Mouse (Mus musculus): ENCODE results near the gene Adcy1. TPM values are rescaled to one million over a fixed set of nuclear protein-coding genes. Genes with fewer than 3 reads are reported as not detected.

Adcy1 gene
- polyA plus RNA-seq, 2 experiments = 0.13 to 0.24 TPM

- Histone ChIP-seq H3K9ac (replicated peaks) (no peak overlapping the region), H3K9me3 (ENCODE audit: control insufficient read depth, low read length) (no peaks in the 10 kb centered on the region), H3K4me3 (ENCODE audit: insufficient read depth in 1 of 2, low read depth in 2 of 2, low read length in 2 of 2) (no peak overlapping the region), H3K4me2 (ENCODE audit: low read depth) (no peak overlapping the region), H3K27me3 (ENCODE audit: control insufficient read depth, insufficient read depth, low read length) (peaks cover 33% of the 10 kb centered on the region), H3K36me3 (replicated peaks; ENCODE audit: control insufficient read depth, insufficient read depth, low read depth) (no peaks in the 10 kb centered on the region), H3K27ac (no peak overlapping the region), H3K4me1 (replicated peaks; ENCODE audit: control insufficient read depth in 2 of 2, insufficient read depth in 2 of 2, low read length in 1 of 2) (no peaks in the 10 kb centered on the region)
- WGBS (ENCODE audit: insufficient replicate concordance) = 11% methylated on average over 10 of the region's 10 CpGs
- DNase-seq (ENCODE audit: low read depth in 3 of 3, low spot score in 3 of 3) (no peak), ATAC-seq (ENCODE audit: insufficient read depth) (no peak)
- no peak for TF ChIP-seq EP300 (IDR thresholded peaks at IDR 0.05; ENCODE audit: low read depth)
Measured at GRCm38 (mm10) chr11:7062566-7062965, 723 bp upstream of the Adcy1 start.

GRCm38 (mm10) chr11:7063681-7064267 is 485 bp downstream of the Adcy1 start:
- 1% methylated on average over 46 of the region's 53 CpGs for WGBS (ENCODE audit: insufficient replicate concordance)
- Histone ChIP-seq H3K9ac (replicated peaks) (no peak overlapping the region), H3K4me3 (ENCODE audit: insufficient read depth in 1 of 2, low read depth in 2 of 2, low read length in 2 of 2) (peak overlapping the region; percentile 20 to 41; a peak in 3 of 4 replicates), H3K9me3 (ENCODE audit: control insufficient read depth, low read length) (no peaks in the 10 kb centered on the region), H3K36me3 (replicated peaks; ENCODE audit: control insufficient read depth, insufficient read depth, low read depth) (no peaks in the 10 kb centered on the region), H3K4me1 (replicated peaks; ENCODE audit: control insufficient read depth in 2 of 2, insufficient read depth in 2 of 2, low read length in 1 of 2) (no peaks in the 10 kb centered on the region), H3K4me2 (ENCODE audit: low read depth) (peak overlapping the region; percentile 44), H3K27ac (no peak overlapping the region), H3K27me3 (ENCODE audit: control insufficient read depth, insufficient read depth, low read length) (peaks cover 33% of the 10 kb centered on the region)
- DNase-seq (ENCODE audit: low read depth in 3 of 3, low spot score in 3 of 3) (no peak), ATAC-seq (ENCODE audit: insufficient read depth) (no peak)
- TF ChIP-seq EP300 (IDR thresholded peaks at IDR 0.05; ENCODE audit: low read depth) (no peak), CTCF (IDR thresholded peaks at IDR 0.05; ENCODE audit: low read depth) (no peak)

- Histone ChIP-seq H3K4me2 (ENCODE audit: low read depth) (no peak overlapping the region), H3K27ac (no peak overlapping the region), H3K4me1 (replicated peaks; ENCODE audit: control insufficient read depth in 2 of 2, insufficient read depth in 2 of 2, low read length in 1 of 2) (no peaks in the 10 kb centered on the region), H3K27me3 (ENCODE audit: control insufficient read depth, insufficient read depth, low read length) (peaks cover 33% of the 10 kb centered on the region), H3K4me3 (ENCODE audit: insufficient read depth in 1 of 2, low read depth in 2 of 2, low read length in 2 of 2) (no peak overlapping the region), H3K9me3 (ENCODE audit: control insufficient read depth, low read length) (no peaks in the 10 kb centered on the region), H3K36me3 (replicated peaks; ENCODE audit: control insufficient read depth, insufficient read depth, low read depth) (no peaks in the 10 kb centered on the region), H3K9ac (replicated peaks) (no peak overlapping the region)
- TF ChIP-seq EP300 (IDR thresholded peaks at IDR 0.05; ENCODE audit: low read depth) (no peak), CTCF (IDR thresholded peaks at IDR 0.05; ENCODE audit: low read depth) (no peak)
- DNase-seq (ENCODE audit: low read depth in 3 of 3, low spot score in 3 of 3) = no peak
- WGBS (ENCODE audit: insufficient replicate concordance) = 2% methylated on average over 25 of the region's 26 CpGs
- no peak for ATAC-seq (ENCODE audit: insufficient read depth)
Measured at GRCm38 (mm10) chr11:7064484-7065185, 1.3 kb downstream of the Adcy1 start.

GRCm38 (mm10) chr11:7065388-7065787 is 2.1 kb downstream of the Adcy1 start:
- ATAC-seq (ENCODE audit: insufficient read depth) = no peak
- H3K4me3 ChIP-seq (ENCODE audit: insufficient read depth in 1 of 2, low read depth in 2 of 2, low read length in 2 of 2) = no peak overlapping the region
- no peak overlapping the region for H3K4me2 ChIP-seq (ENCODE audit: low read depth)

GRCm38 (mm10) chr11:7065876-7066275 is 2.6 kb downstream of the Adcy1 start:
- DNase-seq (ENCODE audit: low read depth in 3 of 3, low spot score in 3 of 3) (no peak), ATAC-seq (ENCODE audit: insufficient read depth) (no peak)
- WGBS (ENCODE audit: insufficient replicate concordance) = 21% methylated on average over 5 of the region's 5 CpGs
- no peaks in the 10 kb centered on the region for H3K36me3 ChIP-seq (replicated peaks; ENCODE audit: control insufficient read depth, insufficient read depth, low read depth)
- no peak overlapping the region for H3K4me2 ChIP-seq (ENCODE audit: low read depth)
- H3K9me3 ChIP-seq (ENCODE audit: control insufficient read depth, low read length) = no peaks in the 10 kb centered on the region
- no peak overlapping the region for H3K9ac ChIP-seq (replicated peaks)
- no peak for TF ChIP-seq EP300 (IDR thresholded peaks at IDR 0.05; ENCODE audit: low read depth)
- TF ChIP-seq CTCF (IDR thresholded peaks at IDR 0.05; ENCODE audit: low read depth) = no peak
- H3K4me3 ChIP-seq (ENCODE audit: insufficient read depth in 1 of 2, low read depth in 2 of 2, low read length in 2 of 2) = no peak overlapping the region
- H3K27ac ChIP-seq = no peak overlapping the region
- peaks cover 33% of the 10 kb centered on the region for H3K27me3 ChIP-seq (ENCODE audit: control insufficient read depth, insufficient read depth, low read length)
- H3K4me1 ChIP-seq (replicated peaks; ENCODE audit: control insufficient read depth in 2 of 2, insufficient read depth in 2 of 2, low read length in 1 of 2) = no peaks in the 10 kb centered on the region

More at GRCm38 (mm10) chr11:7065388-7065787, 2.1 kb downstream of the Adcy1 start:
- TF ChIP-seq CTCF (IDR thresholded peaks at IDR 0.05; ENCODE audit: low read depth) (no peak), EP300 (IDR thresholded peaks at IDR 0.05; ENCODE audit: low read depth) (no peak)
- DNase-seq (ENCODE audit: low read depth in 3 of 3, low spot score in 3 of 3) = no peak
- 4% methylated on average over 4 of the region's 4 CpGs for WGBS (ENCODE audit: insufficient replicate concordance)
- no peaks in the 10 kb centered on the region for H3K9me3 ChIP-seq (ENCODE audit: control insufficient read depth, low read length)
- H3K27me3 ChIP-seq (ENCODE audit: control insufficient read depth, insufficient read depth, low read length) = peaks cover 33% of the 10 kb centered on the region
- no peaks in the 10 kb centered on the region for H3K36me3 ChIP-seq (replicated peaks; ENCODE audit: control insufficient read depth, insufficient read depth, low read depth)
- no peak overlapping the region for H3K27ac ChIP-seq
- no peaks in the 10 kb centered on the region for H3K4me1 ChIP-seq (replicated peaks; ENCODE audit: control insufficient read depth in 2 of 2, insufficient read depth in 2 of 2, low read length in 1 of 2)
- no peak overlapping the region for H3K9ac ChIP-seq (replicated peaks)
